Mouse (Mus musculus) liver, adult 2 months (tissue): ENCODE results near the gene Zbtb20. TPM values are rescaled to one million over a fixed set of nuclear protein-coding genes. Genes with fewer than 3 reads are reported as not detected.

Source experiments
- DNase-seq: peaks from one replicate; pipeline ENCODE4 v3.0.0-alpha.2; 2011; ENCODE audit warnings: low read depth, low spot score; ENCODE audit errors: extremely low read depth
- H3K27ac ChIP-seq: fragments of 200-500 bp; replicated peaks from 2 replicates; pipeline ENCODE4 v1.5.1; 2012; ENCODE audit warnings: low read depth, mild to moderate bottlenecking, control low read depth, inconsistent platforms, low read length; ENCODE audit not compliant: insufficient read depth
- H3K27me3 ChIP-seq: fragments of 200-500 bp; 2 replicates; pipeline ENCODE4 v1.6.1; 2012; ENCODE audit warnings: mild to moderate bottlenecking, moderate library complexity, low read length, inconsistent platforms; ENCODE audit not compliant: control insufficient read depth, insufficient read depth
- H3K36me3 ChIP-seq: fragments of 200-500 bp; 2 replicates; pipeline ENCODE4 v1.6.1; 2012; ENCODE audit warnings: low read length, inconsistent platforms; ENCODE audit not compliant: control insufficient read depth, insufficient read depth
- H3K4me1 ChIP-seq: fragments of 200-500 bp; 2 replicates; pipeline ENCODE4 v1.6.1; 2011; ENCODE audit warnings: low read length; ENCODE audit not compliant: control insufficient read depth, insufficient read depth
- H3K4me3 ChIP-seq: fragments of 200-500 bp; 2 replicates; pipeline ENCODE4 v1.5.1; 2011; ENCODE audit warnings: low read depth, mild to moderate bottlenecking, control low read depth, low read length, moderate library complexity; ENCODE audit not compliant: insufficient read depth
- H3K79me2 ChIP-seq: fragments of 200-500 bp; 2 replicates; pipeline ENCODE4 v1.6.1; 2012; ENCODE audit warnings: inconsistent platforms, mild to moderate bottlenecking, low read length, moderate library complexity; ENCODE audit not compliant: control insufficient read depth, insufficient read depth
- H3K9ac ChIP-seq: fragments of 200-500 bp; 2 replicates; pipeline ENCODE4 v1.6.1; 2012; ENCODE audit warnings: low read depth, mild to moderate bottlenecking, control low read depth, inconsistent platforms, low read length
- CTCF ChIP-seq: fragments of 200-500 bp; IDR thresholded peaks from 2 replicates; pipeline ENCODE4 v1.5.1; 2011; ENCODE audit warnings: low read depth, low read length, control low read depth
- POLR2A ChIP-seq: fragments of 200-500 bp; IDR thresholded peaks from 2 replicates; pipeline ENCODE4 v1.6.1; 2011; ENCODE audit warnings: low read length, control low read depth; ENCODE audit not compliant: insufficient read depth; ENCODE audit errors: extremely low read depth
- WGBS: fragments of 180-500 bp; shearing (Covaris S2); methylation state at CpG from one replicate; pipeline ENCODE4 v1.1.7; 2018; 5-methylcytosine and 5-hydroxymethylcytosine counted together
- polyA plus RNA-seq: library from polyadenylated mRNA; depleted of rRNA; stranded (reverse); fragments of >200 nt; gene quantifications from 2 replicates; pipeline ENCODE4 v1.2.3, GENCODE M21; 2012
- total RNA-seq: library from RNA; depleted of rRNA; stranded (reverse); fragments of >200 nt; gene quantifications from 2 replicates; pipeline ENCODE4 v1.2.3, GENCODE M21; 2014

The Zbtb20 gene
- total and polyA plus RNA-seq, 2 experiments: 17.8 to 52.6 TPM

DNA sequence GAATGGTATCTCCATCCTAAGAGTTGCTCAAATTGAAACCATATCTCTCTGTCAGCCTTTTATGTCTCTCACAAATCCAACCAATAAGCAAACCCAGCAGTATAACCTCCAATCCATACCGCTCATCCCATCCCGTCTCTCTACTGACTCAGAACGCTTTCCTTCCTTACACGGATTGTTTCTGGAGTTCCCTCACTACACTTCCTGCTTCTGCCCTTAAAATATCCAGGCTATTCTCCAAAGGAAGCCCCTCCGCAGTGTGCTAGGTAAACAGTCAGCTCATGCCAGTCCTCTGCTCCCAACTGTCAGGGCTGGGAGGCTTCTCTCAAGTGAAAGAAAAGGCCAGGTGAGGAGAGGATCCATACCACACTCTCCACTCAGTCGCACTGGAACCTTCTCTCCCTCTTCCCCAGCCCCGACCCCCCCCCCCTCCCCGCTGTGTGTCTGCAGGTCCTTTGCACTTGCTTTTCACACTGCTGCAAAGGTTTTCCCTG, 563.2 kb downstream of the Zbtb20 start:
- Histone ChIP-seq H3K4me1 (no peaks in the 10 kb centered on the region), H3K27ac (no peak overlapping the region), H3K27me3 (no peaks in the 10 kb centered on the region), H3K4me3 (no peak overlapping the region), H3K36me3 (peaks cover 4% of the 10 kb centered on the region), H3K9ac (no peak overlapping the region), H3K79me2 (peaks cover 16% of the 10 kb centered on the region; the same call in 1 of the 2 replicates)
- TF ChIP-seq CTCF (no peak), POLR2A (no peak)
- WGBS: 81% methylated on average over 8 of the region's 8 CpGs
- DNase-seq: no peak

GRCm38 (mm10) chr16:43441392-43441791, 565.7 kb downstream of the Zbtb20 start:
- H3K27me3 ChIP-seq: no peaks in the 10 kb centered on the region
- WGBS: 88% methylated on average over 6 of the region's 6 CpGs
- H3K79me2 ChIP-seq: peaks cover 11% of the 10 kb centered on the region; the same call in 1 of the 2 replicates
- TF ChIP-seq CTCF (no peak), POLR2A (no peak)
- DNase-seq: no peak
- H3K4me1 ChIP-seq: no peaks in the 10 kb centered on the region
- peaks cover 6% of the 10 kb centered on the region for H3K36me3 ChIP-seq
- H3K9ac ChIP-seq: no peak overlapping the region
- no peak overlapping the region for H3K4me3 ChIP-seq
- H3K27ac ChIP-seq: no peak overlapping the region

DNA sequence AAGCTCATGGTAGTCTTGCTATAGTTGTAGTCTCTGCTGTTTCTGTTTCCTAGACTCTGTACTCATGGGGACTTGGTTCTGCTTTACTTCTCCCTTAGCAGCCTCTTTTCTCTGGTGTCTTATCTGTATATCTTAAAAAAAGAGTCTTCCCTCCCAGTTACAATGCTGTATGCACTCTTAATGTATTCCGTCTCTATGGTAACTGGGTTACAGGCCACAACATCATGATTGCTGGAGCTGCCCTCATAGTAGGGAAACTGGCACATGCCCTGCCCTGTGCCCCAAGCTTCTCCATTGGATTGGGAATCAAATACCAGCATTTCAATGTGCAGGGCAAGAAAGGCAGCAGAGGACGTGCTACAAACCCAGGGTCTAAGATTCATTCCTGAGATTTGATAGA, 567.4 kb downstream of the Zbtb20 start:
- Histone ChIP-seq H3K27ac (no peak overlapping the region), H3K4me1 (peaks cover 2% of the 10 kb centered on the region; the same call in 1 of the 2 replicates), H3K9ac (no peak overlapping the region), H3K36me3 (peaks cover 9% of the 10 kb centered on the region), H3K79me2 (peaks cover 9% of the 10 kb centered on the region; the same call in 1 of the 2 replicates), H3K4me3 (no peak overlapping the region), H3K27me3 (no peaks in the 10 kb centered on the region)
- TF ChIP-seq CTCF: no peak
- TF ChIP-seq POLR2A: no peak
- no peak for DNase-seq
- 98% methylated on average over 2 of the region's 2 CpGs for WGBS

GRCm38 (mm10) chr16:43448141-43448981, 572.7 kb downstream of the Zbtb20 start:
- WGBS: 92% methylated on average over 5 of the region's 5 CpGs
- H3K4me1 ChIP-seq: peaks cover 2% of the 10 kb centered on the region; the same call in 1 of the 2 replicates
- H3K27me3 ChIP-seq: no peaks in the 10 kb centered on the region
- peaks cover 7% of the 10 kb centered on the region for H3K36me3 ChIP-seq
- peaks cover 19% of the 10 kb centered on the region; the same call in 1 of the 2 replicates for H3K79me2 ChIP-seq
- H3K4me3 ChIP-seq: no peak overlapping the region
- DNase-seq: no peak
- no peak for TF ChIP-seq CTCF
- TF ChIP-seq POLR2A: no peak
- H3K27ac ChIP-seq: no peak overlapping the region
- H3K9ac ChIP-seq: no peak overlapping the region

DNA sequence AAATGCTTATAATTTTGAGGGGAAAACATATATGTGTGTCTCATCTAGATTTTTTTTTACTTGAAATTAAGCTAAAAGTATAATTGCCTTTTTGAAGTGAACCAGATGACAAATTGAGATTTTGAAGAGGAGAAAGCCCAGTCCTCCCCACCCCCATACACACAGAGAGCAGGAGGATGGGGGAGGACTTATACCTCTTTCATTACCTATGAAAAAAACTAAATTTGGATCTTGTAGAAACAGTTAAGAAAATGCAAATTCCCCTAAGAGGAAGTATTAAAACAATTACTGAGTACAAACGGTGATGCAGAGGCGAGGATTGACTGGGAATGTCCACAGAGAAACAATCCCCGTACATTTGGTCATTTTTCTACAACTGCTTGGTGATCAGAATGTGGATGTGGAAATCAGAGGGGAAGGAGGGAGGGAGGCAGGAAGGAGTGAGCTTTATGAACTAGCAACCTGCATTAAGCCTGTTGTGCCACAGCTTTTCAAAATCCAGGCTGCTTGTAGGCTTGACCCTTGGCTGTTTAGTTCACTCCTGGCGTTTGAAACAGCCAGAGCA, 578.8 kb downstream of the Zbtb20 start:
- Histone ChIP-seq H3K9ac (no peak overlapping the region), H3K79me2 (peaks cover 11% of the 10 kb centered on the region; the same call in 1 of the 2 replicates), H3K4me1 (no peaks in the 10 kb centered on the region), H3K4me3 (no peak overlapping the region), H3K36me3 (no peaks in the 10 kb centered on the region; the same call in 1 of the 2 replicates), H3K27ac (no peak overlapping the region), H3K27me3 (no peaks in the 10 kb centered on the region)
- TF ChIP-seq POLR2A: no peak
- TF ChIP-seq CTCF: no peak
- 58% methylated on average over 4 of the region's 4 CpGs for WGBS
- peak; percentile 37 for DNase-seq
